Mouse (Mus musculus) adrenal gland, postnatal 14 days (tissue): ENCODE results near the gene Lin7a. TPM values are rescaled to one million over a fixed set of nuclear protein-coding genes. Genes with fewer than 3 reads are reported as not detected.

Experiments
- DNase-seq: peaks from one replicate; pipeline ENCODE4 v3.0.0; 2021; ENCODE audit warnings: mixed read lengths
- total RNA-seq: library from RNA; stranded (reverse); gene quantifications from 2 replicates; pipeline ENCODE4 v1.2.3, GENCODE M21; 2021

The Lin7a gene
- total RNA-seq, 1 experiment from 2014 or later, result 3.3 TPM

GRCm38 (mm10) chr10:107323865-107324264 lies 52.4 kb downstream of the Lin7a start:
- no peak for DNase-seq

- DNase-seq, result no peak
Measured at GRCm38 (mm10) chr10:107325558-107325957, 54.1 kb downstream of the Lin7a start.

GRCm38 (mm10) chr10:107339524-107339923 lies 68.0 kb downstream of the Lin7a start:
- DNase-seq, result no peak

- DNase-seq, result no peak
Measured at GRCm38 (mm10) chr10:107341151-107341550, 69.7 kb downstream of the Lin7a start.

- no peak for DNase-seq
Measured at GRCm38 (mm10) chr10:107344200-107344599, 72.7 kb downstream of the Lin7a start.

- DNase-seq, result no peak
Measured at GRCm38 (mm10) chr10:107347842-107348241, 76.4 kb downstream of the Lin7a start.

- no peak for DNase-seq
Measured at GRCm38 (mm10) chr10:107351696-107352485, 80.4 kb downstream of the Lin7a start.

GRCm38 (mm10) chr10:107353483-107353882 lies 82.0 kb downstream of the Lin7a start:
- DNase-seq, result no peak

GRCm38 (mm10) chr10:107358443-107359040 lies 87.1 kb downstream of the Lin7a start:
- no peak for DNase-seq

- DNase-seq, result no peak
Measured at GRCm38 (mm10) chr10:107359296-107359695, 87.8 kb downstream of the Lin7a start.

- no peak for DNase-seq
Measured at GRCm38 (mm10) chr10:107361546-107361945, 90.1 kb downstream of the Lin7a start.

GRCm38 (mm10) chr10:107362026-107362425 lies 90.5 kb downstream of the Lin7a start:
- no peak for DNase-seq

GRCm38 (mm10) chr10:107363049-107363816 lies 91.7 kb downstream of the Lin7a start:
- no peak for DNase-seq

- no peak for DNase-seq
Measured at GRCm38 (mm10) chr10:107377218-107377617, 105.7 kb downstream of the Lin7a start.

GRCm38 (mm10) chr10:107381143-107381746 lies 109.8 kb downstream of the Lin7a start:
- no peak for DNase-seq

- no peak for DNase-seq
Measured at GRCm38 (mm10) chr10:107383825-107384224, 112.3 kb downstream of the Lin7a start.

- peak; percentile 46 for DNase-seq
Measured at GRCm38 (mm10) chr10:107389505-107389904, 118.0 kb downstream of the Lin7a start.

GRCm38 (mm10) chr10:107405347-107405746 lies 133.9 kb downstream of the Lin7a start:
- DNase-seq, result no peak

GRCm38 (mm10) chr10:107418306-107418705 lies 146.8 kb downstream of the Lin7a start:
- no peak for DNase-seq

- no peak for DNase-seq
Measured at GRCm38 (mm10) chr10:107436967-107437366, 165.5 kb downstream of the Lin7a start.

GRCm38 (mm10) chr10:107442781-107443180 lies 171.3 kb downstream of the Lin7a start:
- DNase-seq, result peak; percentile 16

GRCm38 (mm10) chr10:107449496-107450330 lies 178.2 kb downstream of the Lin7a start:
- DNase-seq, result no peak
